Mouse (Mus musculus) MEL (cell line): ENCODE data around the gene Nudt16l1. TPM values are rescaled to one million over a fixed set of nuclear protein-coding genes. Genes with fewer than 3 reads are reported as not detected.

Experiments used
- DNase-seq: peaks from one replicate; pipeline ENCODE4 v3.0.0; 2011; ENCODE audit warnings: low read depth, low spot score
- H3K27ac ChIP-seq: 2 replicates; pipeline ENCODE4 v1.5.1; 2012; ENCODE audit warnings: low read depth, mild to moderate bottlenecking, control low read depth, low read length, moderate library complexity; ENCODE audit not compliant: control insufficient read depth
- H3K27me3 ChIP-seq, 2 experiments: fragments of 150-350 bp in 1 of 2; sonication (generic) in 1 of 2; 2 replicates each; pipeline ENCODE4 v1.6.1; 2012; ENCODE audit warnings: low read length in 2 of 2, mild to moderate bottlenecking in 2 of 2, improper control_type of control experiment in 1 of 2, moderate library complexity in 1 of 2; ENCODE audit not compliant: insufficient read depth in 2 of 2, control insufficient read depth in 1 of 2
- H3K36me3 ChIP-seq, 2 experiments: 2 replicates each; pipeline ENCODE4 v1.6.1; 2012 to 2014; ENCODE audit warnings: low read length in 2 of 2, improper control_type of control experiment in 1 of 2, inconsistent platforms in 1 of 2, mild to moderate bottlenecking in 1 of 2; ENCODE audit not compliant: insufficient read depth in 2 of 2, control insufficient read depth in 1 of 2
- H3K4me1 ChIP-seq, 2 experiments: fragments of 150-350 bp in 1 of 2; sonication (generic) in 1 of 2; 2 replicates each; pipeline ENCODE4 v1.6.1; 2012; ENCODE audit warnings: low read length in 2 of 2, improper control_type of control experiment in 1 of 2, mild to moderate bottlenecking in 1 of 2; ENCODE audit not compliant: insufficient read depth in 2 of 2, control insufficient read depth in 1 of 2
- H3K4me3 ChIP-seq, 2 experiments: fragments of 150-350 bp in 1 of 2; sonication (generic) in 1 of 2; 2 replicates each; pipeline ENCODE4 v1.5.1; 2012; ENCODE audit warnings: low read depth in 2 of 2, low read length in 2 of 2, mild to moderate bottlenecking in 2 of 2, moderate library complexity in 2 of 2, control low read depth in 1 of 2, improper control_type of control experiment in 1 of 2; ENCODE audit not compliant: control insufficient read depth in 1 of 2, insufficient read depth in 1 of 2
- H3K79me2 ChIP-seq: 2 replicates; pipeline ENCODE4 v1.6.1; 2012; ENCODE audit warnings: mild to moderate bottlenecking, low read length, moderate library complexity; ENCODE audit not compliant: control insufficient read depth, poor library complexity, insufficient read depth
- H3K9ac ChIP-seq: 2 replicates; pipeline ENCODE4 v1.6.1; 2012; ENCODE audit warnings: low read depth, mild to moderate bottlenecking, control low read depth, low read length, moderate library complexity; ENCODE audit not compliant: control insufficient read depth, poor library complexity, severe bottlenecking
- H3K9me3 ChIP-seq: fragments of 150-350 bp; sonication (generic); replicated peaks from 2 replicates; pipeline ENCODE4 v1.6.1; 2012; ENCODE audit warnings: mild to moderate bottlenecking, low read length, improper control_type of control experiment, moderate library complexity; ENCODE audit not compliant: insufficient read depth
- BHLHE40 ChIP-seq: IDR thresholded peaks from 2 replicates; pipeline ENCODE4 v1.6.1; 2012; ENCODE audit warnings: low read depth, mild to moderate bottlenecking, inconsistent platforms, low read length, improper control_type of control experiment, borderline replicate concordance
- CHD1 ChIP-seq: IDR thresholded peaks from 2 replicates; pipeline ENCODE4 v1.6.1; 2012; ENCODE audit warnings: low read depth, mild to moderate bottlenecking, inconsistent platforms, low read length, improper control_type of control experiment
- CTCF ChIP-seq, 3 experiments: IDR thresholded peaks in 2 of 3; conservative IDR thresholded peaks in 1 of 3; 2 replicates each; pipeline ENCODE4 v1.5.1; 2011 to 2012; ENCODE audit warnings: low read length in 3 of 3, low read depth in 2 of 3, mild to moderate bottlenecking in 2 of 3, improper control_type of control experiment in 1 of 3, inconsistent platforms in 1 of 3, mixed read lengths in 1 of 3, moderate library complexity in 1 of 3; ENCODE audit not compliant: control insufficient read depth in 1 of 3, insufficient read depth in 1 of 3, poor library complexity in 1 of 3, severe bottlenecking in 1 of 3
- ELF1 ChIP-seq: IDR thresholded peaks from 2 replicates; pipeline ENCODE4 v1.6.1; 2014; ENCODE audit warnings: low read depth, mild to moderate bottlenecking, inconsistent platforms, low read length, improper control_type of control experiment, moderate library complexity
- EP300 ChIP-seq, 2 experiments: IDR thresholded peaks; 2 replicates each; pipeline ENCODE4 v1.6.1; 2011; ENCODE audit warnings: improper control_type of control experiment in 2 of 2, low read length in 2 of 2, low read depth in 1 of 2, mild to moderate bottlenecking in 1 of 2
- ETS1 ChIP-seq: IDR thresholded peaks from 2 replicates; pipeline ENCODE4 v1.6.1; 2012; ENCODE audit warnings: low read depth, mild to moderate bottlenecking, inconsistent platforms, low read length, improper control_type of control experiment, moderate library complexity
- GATA1 ChIP-seq: IDR thresholded peaks from 2 replicates; pipeline ENCODE4 v1.6.1; 2011; ENCODE audit warnings: low read depth, low read length, improper control_type of control experiment
- JUND ChIP-seq: IDR thresholded peaks from 2 replicates; pipeline ENCODE4 v1.6.1; 2011; ENCODE audit warnings: low read depth, mild to moderate bottlenecking, improper control_type of control experiment, low read length
- KAT2A ChIP-seq: conservative IDR thresholded peaks from 2 replicates; pipeline ENCODE4 v1.6.1; 2012; ENCODE audit warnings: low read depth, low read length, improper control_type of control experiment, inconsistent platforms
- MAFK ChIP-seq: IDR thresholded peaks from 2 replicates; pipeline ENCODE4 v1.6.1; 2011; ENCODE audit warnings: low read depth, mild to moderate bottlenecking, low read length, improper control_type of control experiment, borderline replicate concordance
- MEF2A ChIP-seq: IDR thresholded peaks from 2 replicates; pipeline ENCODE4 v1.6.1; 2014; ENCODE audit warnings: low read depth, mild to moderate bottlenecking, inconsistent platforms, low read length, improper control_type of control experiment; ENCODE audit not compliant: poor library complexity, insufficient replicate concordance, severe bottlenecking; ENCODE audit errors: extremely low read depth
- MXI1 ChIP-seq: IDR thresholded peaks from 2 replicates; pipeline ENCODE4 v1.6.1; 2011; ENCODE audit warnings: mild to moderate bottlenecking, low read depth, low read length, improper control_type of control experiment
- MYB ChIP-seq: IDR thresholded peaks from 2 replicates; pipeline ENCODE4 v1.6.1; 2011; ENCODE audit warnings: mild to moderate bottlenecking, low read depth, low read length, improper control_type of control experiment
- MYC ChIP-seq: IDR thresholded peaks from 2 replicates; pipeline ENCODE4 v1.6.1; 2011; ENCODE audit warnings: low read depth, mild to moderate bottlenecking, low read length, improper control_type of control experiment, moderate library complexity
- NELFE ChIP-seq: IDR thresholded peaks from 2 replicates; pipeline ENCODE4 v1.6.1; 2011; ENCODE audit warnings: low read depth, low read length, improper control_type of control experiment
- NRF1 ChIP-seq: IDR thresholded peaks from 2 replicates; pipeline ENCODE4 v1.6.1; 2014; ENCODE audit warnings: low read depth, mild to moderate bottlenecking, inconsistent platforms, low read length, improper control_type of control experiment, moderate library complexity; ENCODE audit not compliant: poor library complexity, insufficient read depth, severe bottlenecking
- POLR2AphosphoS5 ChIP-seq: IDR thresholded peaks from 2 replicates; pipeline ENCODE4 v1.6.1; 2012; ENCODE audit warnings: low read depth, borderline replicate concordance, mild to moderate bottlenecking, inconsistent platforms, low read length, moderate library complexity, mixed read lengths
- RAD21 ChIP-seq: IDR thresholded peaks from 2 replicates; pipeline ENCODE4 v1.6.1; 2011; ENCODE audit warnings: mild to moderate bottlenecking, low read depth, low read length, improper control_type of control experiment
- TAL1 ChIP-seq: IDR thresholded peaks from 2 replicates; pipeline ENCODE4 v1.6.1; 2012; ENCODE audit warnings: mild to moderate bottlenecking, inconsistent platforms, low read length, moderate library complexity, mixed read lengths
- TBP ChIP-seq: IDR thresholded peaks from 2 replicates; pipeline ENCODE4 v1.8.0; 2011; ENCODE audit warnings: low read depth, low read length, improper control_type of control experiment
- UBTF ChIP-seq: IDR thresholded peaks from 2 replicates; pipeline ENCODE4 v1.6.1; 2012; ENCODE audit warnings: low read depth, mild to moderate bottlenecking, inconsistent platforms, low read length, improper control_type of control experiment, moderate library complexity, borderline replicate concordance; ENCODE audit not compliant: insufficient read depth
- USF1 ChIP-seq: IDR thresholded peaks from 2 replicates; pipeline ENCODE4 v1.6.1; 2014; ENCODE audit warnings: low read depth, mild to moderate bottlenecking, inconsistent platforms, low read length, improper control_type of control experiment, moderate library complexity
- USF2 ChIP-seq, 2 experiments: IDR thresholded peaks; 2 replicates each; pipeline ENCODE4 v1.6.1; 2011 to 2012; ENCODE audit warnings: improper control_type of control experiment in 2 of 2, low read length in 2 of 2, borderline replicate concordance in 1 of 2, inconsistent platforms in 1 of 2, low read depth in 1 of 2, mild to moderate bottlenecking in 1 of 2; ENCODE audit not compliant: insufficient read depth in 1 of 2
- ZKSCAN1 ChIP-seq: IDR thresholded peaks from 2 replicates; pipeline ENCODE4 v1.6.1; 2012; ENCODE audit warnings: low read depth, mild to moderate bottlenecking, inconsistent platforms, low read length, improper control_type of control experiment, moderate library complexity
- ZMIZ1 ChIP-seq: IDR thresholded peaks from 2 replicates; pipeline ENCODE4 v1.6.1; 2012; ENCODE audit warnings: low read depth, mild to moderate bottlenecking, inconsistent platforms, low read length, improper control_type of control experiment, moderate library complexity
- polyA plus RNA-seq, 2 experiments: library from polyadenylated mRNA; stranded (reverse) in 1 of 2; unstranded in 1 of 2; fragments of >175 nt in 1 of 2; fragments of >200 nt in 1 of 2; gene quantifications; 2 replicates each; pipeline versions ENCODE4 v1.2.1 to v1.2.4; 2012; ENCODE audit warnings: low replicate concordance in 2 of 2, low read depth in 1 of 2; ENCODE audit not compliant: insufficient read length in 2 of 2, insufficient read depth in 1 of 2, missing spikeins in 1 of 2
- total RNA-seq: library from RNA; depleted of rRNA; stranded (reverse); fragments of 300-350 nt; gene quantifications from 2 replicates; pipeline ENCODE4 v1.2.3, GENCODE M21; 2012

Nudt16l1 gene
- total and polyA plus RNA-seq, 3 experiments = 41.1 to 69.3 TPM; not detected in 1

- H3K4me1 ChIP-seq = peaks cover 10 to 19% of the 10 kb centered on the region in 2 experiments
- 0 out of 2 replicates have a peak, but pooled peaks cover 3% of the 10 kb centered on the region for H3K79me2 ChIP-seq
- DNase-seq = no peak
- H3K27me3 ChIP-seq = no peaks in the 10 kb centered on the region
- H3K9me3 ChIP-seq = no peaks in the 10 kb centered on the region
- TF ChIP-seq TAL1 = no peak
- no peak for TF ChIP-seq CHD1
- no peak for TF ChIP-seq ZKSCAN1
- no peak for TF ChIP-seq RAD21
- TF ChIP-seq MAFK = no peak
- no peak for TF ChIP-seq MYC
- no peak for TF ChIP-seq ZMIZ1
- TF ChIP-seq MYB = no peak
- no peak for TF ChIP-seq POLR2AphosphoS5
- no peak for TF ChIP-seq CTCF (IDR thresholded peaks at IDR 0.05 in 2 of 3, conservative IDR thresholded peaks at IDR 0.05 in 1 of 3; ENCODE audit: control insufficient read depth in 1 of 3, insufficient read depth in 1 of 3, low read depth in 2 of 3, low read length in 3 of 3, poor library complexity in 1 of 3, severe bottlenecking in 1 of 3)
- TF ChIP-seq MXI1 = no peak
- TF ChIP-seq JUND = no peak
- TF ChIP-seq USF2 (IDR thresholded peaks at IDR 0.05; ENCODE audit: borderline replicate concordance in 1 of 2, insufficient read depth in 1 of 2, low read depth in 1 of 2, low read length in 2 of 2) = no peak
- no peak for TF ChIP-seq MEF2A
- no peak for TF ChIP-seq EP300 (IDR thresholded peaks at IDR 0.05; ENCODE audit: low read depth in 1 of 2, low read length in 2 of 2)
- no peak for TF ChIP-seq GATA1
- no peak overlapping the region for H3K9ac ChIP-seq
- H3K4me3 ChIP-seq = no peak overlapping the region
- H3K27ac ChIP-seq = no peak overlapping the region
- H3K36me3 ChIP-seq = peaks cover 0 to 15% of the 10 kb centered on the region in 2 experiments; a peak in 3 of 4 replicates
Measured at GRCm38 (mm10) chr16:4892171-4892570, 46.4 kb upstream of the Nudt16l1 start.

- Histone ChIP-seq H3K4me1 (peaks cover 10 to 19% of the 10 kb centered on the region in 2 experiments), H3K27ac (no peak overlapping the region), H3K9ac (no peak overlapping the region)
Measured at GRCm38 (mm10) chr16:4894201-4894908, 44.2 kb upstream of the Nudt16l1 start.

More at GRCm38 (mm10) chr16:4894201-4894908, 44.2 kb upstream of the Nudt16l1 start:
- no peaks in the 10 kb centered on the region for H3K9me3 ChIP-seq
- DNase-seq = no peak
- no peak for TF ChIP-seq TAL1
- no peak for TF ChIP-seq NELFE
- TF ChIP-seq NRF1 = no peak
- TF ChIP-seq CTCF (IDR thresholded peaks at IDR 0.05 in 2 of 3, conservative IDR thresholded peaks at IDR 0.05 in 1 of 3; ENCODE audit: control insufficient read depth in 1 of 3, insufficient read depth in 1 of 3, low read depth in 2 of 3, low read length in 3 of 3, poor library complexity in 1 of 3, severe bottlenecking in 1 of 3) = no peak
- TF ChIP-seq GATA1 = no peak
- no peak for TF ChIP-seq RAD21
- no peak for TF ChIP-seq MYC
- no peak for TF ChIP-seq UBTF
- no peak for TF ChIP-seq BHLHE40
- no peak for TF ChIP-seq JUND
- no peak for TF ChIP-seq ETS1
- no peak for TF ChIP-seq CHD1
- TF ChIP-seq KAT2A = no peak
- TF ChIP-seq ELF1 = no peak
- TF ChIP-seq ZKSCAN1 = no peak
- TF ChIP-seq MYB = no peak
- TF ChIP-seq USF1 = no peak
- TF ChIP-seq MEF2A = no peak
- TF ChIP-seq TBP = no peak
- TF ChIP-seq, all 39 proteins: peak for 0
- Histone ChIP-seq H3K4me3 (no peak overlapping the region), H3K27me3 (no peaks in the 10 kb centered on the region), H3K36me3 (peaks cover 0 to 15% of the 10 kb centered on the region in 2 experiments; a peak in 3 of 4 replicates), H3K79me2 (no peaks in the 10 kb centered on the region)
